Mouse (Mus musculus): ENCODE measurements around the gene Wfdc21. TPM values are rescaled to one million over a fixed set of nuclear protein-coding genes. Genes with fewer than 3 reads are reported as not detected.
A peak's percentile ranks its signal among the peaks of the same experiment; 100 is the strongest.

Gene Wfdc21
- polyA plus RNA-seq, 1 experiment from 2014 or later = 1.4 TPM

DNA sequence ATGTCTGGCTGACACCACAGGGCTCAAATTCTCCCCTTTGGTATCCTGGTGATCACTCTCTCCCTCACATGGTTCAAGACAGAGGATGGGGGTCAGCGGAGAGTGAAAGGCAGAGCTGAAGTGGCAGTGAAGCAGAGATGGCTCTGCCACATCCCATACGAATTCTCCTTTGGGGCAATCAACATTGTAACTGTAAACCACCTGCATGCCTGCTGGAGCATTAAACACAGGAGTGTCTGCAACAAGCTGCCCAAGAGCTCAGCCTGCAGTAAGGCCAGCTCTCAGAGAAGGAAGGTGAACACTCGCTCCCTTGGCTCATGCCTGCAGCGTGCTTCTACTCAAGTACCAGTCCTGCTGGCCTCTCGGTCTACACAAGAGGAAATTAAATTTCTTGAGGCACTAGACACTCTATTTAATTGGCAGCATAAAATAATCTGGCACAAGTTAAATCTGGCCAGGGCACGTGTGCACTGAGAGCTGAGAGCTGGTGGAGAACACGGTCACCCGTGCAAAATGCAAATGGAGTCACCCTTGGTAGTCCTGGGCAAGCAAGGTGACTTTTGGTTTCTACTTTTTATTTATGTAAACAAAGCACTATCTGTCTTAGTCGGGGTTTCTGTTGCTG lies 3.9 kb upstream of the Wfdc21 start:
- no peaks in the 10 kb centered on the region for H3K36me3 ChIP-seq (ENCODE audit: control insufficient read depth, insufficient read depth, low read length)
- no peaks in the 10 kb centered on the region for H3K4me1 ChIP-seq (ENCODE audit: control insufficient read depth, insufficient read depth, low read length)
- 0 out of 2 replicates have a peak, but pooled peaks cover 6% of the 10 kb centered on the region for H3K27me3 ChIP-seq (replicated peaks; ENCODE audit: control insufficient read depth, insufficient read depth, low read length)
- DNase-seq (ENCODE audit: low spot score) = no peak
- no peak for ATAC-seq (ENCODE audit: low read depth)
- H3K9ac ChIP-seq (ENCODE audit: low read depth, low read length) = no peak overlapping the region
- H3K9me3 ChIP-seq (ENCODE audit: control insufficient read depth, low read length) = no peaks in the 10 kb centered on the region
- no peak overlapping the region for H3K4me2 ChIP-seq (ENCODE audit: low read depth, low read length)
- 62% methylated on average over 9 of the region's 9 CpGs for WGBS
- no peak overlapping the region for H3K27ac ChIP-seq (replicated peaks; ENCODE audit: low read depth, low read length)
- H3K4me3 ChIP-seq (ENCODE audit: low read depth, low read length) = no peak overlapping the region

DNA sequence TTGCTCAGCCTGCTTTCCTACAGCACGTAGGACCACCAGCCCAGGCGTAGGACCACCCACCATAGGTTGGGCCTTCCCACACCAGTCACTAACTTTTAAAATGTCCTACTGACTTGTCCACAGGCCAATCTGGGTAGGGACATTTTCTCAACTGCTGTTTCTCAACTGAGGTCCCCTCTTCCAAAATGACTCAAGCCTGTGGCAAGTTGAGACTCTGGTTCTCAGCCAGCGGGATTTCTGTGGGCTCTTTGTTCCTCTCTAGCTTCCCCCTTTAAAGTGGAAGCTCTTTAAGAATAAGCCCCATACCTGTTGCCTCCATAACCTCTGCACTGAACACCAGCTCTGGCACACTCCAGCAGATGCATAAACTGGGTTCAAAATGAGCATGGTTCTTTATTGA lies 3.2 kb upstream of the Wfdc21 start:
- H3K27ac ChIP-seq (replicated peaks; ENCODE audit: low read depth, low read length) = no peak overlapping the region
- DNase-seq (ENCODE audit: low spot score) = no peak
- H3K9me3 ChIP-seq (ENCODE audit: control insufficient read depth, low read length) = no peaks in the 10 kb centered on the region
- WGBS = 66% methylated on average over 3 of the region's 3 CpGs
- H3K36me3 ChIP-seq (ENCODE audit: control insufficient read depth, insufficient read depth, low read length) = no peaks in the 10 kb centered on the region
- no peak overlapping the region for H3K4me3 ChIP-seq (ENCODE audit: low read depth, low read length)
- ATAC-seq (ENCODE audit: low read depth) = no peak
- H3K27me3 ChIP-seq (replicated peaks; ENCODE audit: control insufficient read depth, insufficient read depth, low read length) = 0 out of 2 replicates have a peak, but pooled peaks cover 10% of the 10 kb centered on the region
- no peak overlapping the region for H3K9ac ChIP-seq (ENCODE audit: low read depth, low read length)
- no peaks in the 10 kb centered on the region for H3K4me1 ChIP-seq (ENCODE audit: control insufficient read depth, insufficient read depth, low read length)
- no peak overlapping the region for H3K4me2 ChIP-seq (ENCODE audit: low read depth, low read length)

DNA sequence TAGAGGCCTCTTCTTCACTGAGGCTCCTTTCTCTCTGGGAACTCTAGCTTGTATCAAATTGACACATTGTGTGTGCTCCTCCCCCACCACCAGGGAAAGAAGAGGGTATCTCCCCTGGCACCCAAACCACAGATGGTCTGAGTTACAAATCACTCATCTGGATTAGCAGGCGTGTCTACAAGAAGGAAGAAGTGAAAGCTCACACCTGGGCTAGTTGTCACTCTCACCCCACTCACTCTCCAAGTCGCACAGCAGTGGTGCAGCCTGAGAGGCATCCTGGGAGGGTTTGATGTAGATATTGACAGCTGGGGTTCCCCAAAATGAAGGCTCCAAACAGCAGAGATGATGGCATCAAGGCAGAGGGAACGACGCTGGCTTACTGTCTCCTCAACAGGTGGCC lies 588 bp upstream of the Wfdc21 start:
- ATAC-seq (ENCODE audit: low read depth) = no peak
- no peak overlapping the region for H3K4me3 ChIP-seq (ENCODE audit: low read depth, low read length)
- no peaks in the 10 kb centered on the region for H3K9me3 ChIP-seq (ENCODE audit: control insufficient read depth, low read length)
- no peaks in the 10 kb centered on the region for H3K4me1 ChIP-seq (ENCODE audit: control insufficient read depth, insufficient read depth, low read length)
- no peak overlapping the region for H3K9ac ChIP-seq (ENCODE audit: low read depth, low read length)
- no peak overlapping the region for H3K4me2 ChIP-seq (ENCODE audit: low read depth, low read length)
- no peaks in the 10 kb centered on the region for H3K36me3 ChIP-seq (ENCODE audit: control insufficient read depth, insufficient read depth, low read length)
- H3K27ac ChIP-seq (replicated peaks; ENCODE audit: low read depth, low read length) = no peak overlapping the region
- no peak for DNase-seq (ENCODE audit: low spot score)
- WGBS = 59% methylated on average over 4 of the region's 4 CpGs
- H3K27me3 ChIP-seq (replicated peaks; ENCODE audit: control insufficient read depth, insufficient read depth, low read length) = peaks cover 4% of the 10 kb centered on the region; the same call in 1 of the 2 replicates

DNA sequence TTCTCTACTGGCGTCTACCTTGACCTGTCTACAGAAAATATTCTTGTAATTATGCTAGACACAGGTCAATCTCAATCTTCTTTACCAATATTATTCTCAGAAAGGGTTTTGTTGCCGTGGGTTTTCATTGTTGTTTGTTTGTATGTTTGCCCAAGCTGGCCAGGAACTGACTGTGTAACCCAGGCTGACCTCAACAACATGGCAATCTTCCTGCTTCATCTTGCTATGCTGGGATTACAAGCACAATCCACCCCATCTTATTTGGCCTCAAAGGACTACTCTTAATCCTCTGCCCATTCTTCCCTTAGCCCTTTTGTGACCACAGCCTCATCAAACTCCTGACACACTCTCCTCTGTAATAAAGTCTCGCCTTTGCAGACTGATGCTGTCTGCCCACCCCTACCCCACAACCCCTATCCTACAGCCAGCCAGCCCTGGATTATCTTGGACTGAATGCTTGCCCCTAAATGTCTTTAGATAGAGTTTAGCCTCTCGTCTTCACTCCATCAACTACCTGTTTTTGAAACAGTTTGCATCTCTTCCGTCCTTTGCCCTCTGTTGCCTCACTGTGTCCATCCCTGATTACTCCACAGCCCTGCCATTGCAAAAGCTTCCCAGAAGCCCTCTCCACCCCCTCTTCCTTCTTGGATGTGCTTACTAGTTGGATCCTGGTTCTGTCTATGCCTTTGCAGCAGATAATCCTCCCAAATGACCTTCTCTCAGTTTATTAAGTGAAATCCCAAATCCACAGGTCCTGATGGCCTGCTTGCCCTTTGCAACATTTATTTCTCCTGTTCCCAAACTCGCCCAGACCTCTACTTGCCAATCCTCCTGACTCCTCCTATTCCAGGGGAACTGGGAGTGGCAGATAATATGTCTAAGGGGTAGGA lies 881 bp downstream of the Wfdc21 start:
- Histone ChIP-seq H3K4me1 (ENCODE audit: control insufficient read depth, insufficient read depth, low read length) (no peaks in the 10 kb centered on the region), H3K9me3 (ENCODE audit: control insufficient read depth, low read length) (no peaks in the 10 kb centered on the region), H3K27ac (replicated peaks; ENCODE audit: low read depth, low read length) (no peak overlapping the region), H3K4me2 (ENCODE audit: low read depth, low read length) (no peak overlapping the region), H3K36me3 (ENCODE audit: control insufficient read depth, insufficient read depth, low read length) (no peaks in the 10 kb centered on the region), H3K9ac (ENCODE audit: low read depth, low read length) (no peak overlapping the region), H3K27me3 (replicated peaks; ENCODE audit: control insufficient read depth, insufficient read depth, low read length) (peaks cover 10% of the 10 kb centered on the region), H3K4me3 (ENCODE audit: low read depth, low read length) (no peak overlapping the region)
- ATAC-seq (ENCODE audit: low read depth) = no peak
- 72% methylated on average over 6 of the region's 6 CpGs for WGBS
- no peak for DNase-seq (ENCODE audit: low spot score)

DNA sequence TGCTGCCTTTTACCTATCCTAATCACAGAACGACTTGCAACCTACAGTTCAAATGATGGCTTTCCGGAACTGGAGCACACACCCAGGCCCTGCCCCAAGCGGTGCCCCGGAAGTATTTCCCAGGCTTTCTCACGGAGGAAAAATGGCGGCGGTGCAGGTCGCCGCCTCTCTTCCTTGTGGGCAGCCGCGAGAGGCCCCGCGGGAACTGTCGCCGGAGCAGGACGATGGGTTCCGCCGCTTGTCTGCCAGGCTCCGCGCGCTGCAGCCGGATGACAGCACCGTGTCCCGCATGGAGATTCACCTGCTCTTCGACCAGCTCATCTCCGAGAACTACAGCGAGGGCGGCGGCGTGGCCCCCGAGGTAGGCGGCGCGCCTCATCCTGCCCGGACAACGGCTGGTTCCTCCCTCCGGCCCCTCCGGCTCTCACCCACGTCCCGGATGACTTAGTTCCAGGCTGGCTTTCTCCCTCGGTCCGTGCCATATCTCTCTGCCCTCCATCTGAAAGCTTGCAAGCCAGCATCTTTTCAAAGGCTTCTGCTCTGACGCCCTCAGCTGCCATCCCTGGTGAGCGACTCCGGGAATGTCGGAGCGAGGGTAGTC lies 6.9 kb downstream of the Wfdc21 start, which contains the start of gene Heatr6:
Heatr6 (plus strand) TSS at position 116 of the 601 bp plus-strand sequence.
- peaks cover 11% of the 10 kb centered on the region for H3K4me1 ChIP-seq (ENCODE audit: control insufficient read depth, insufficient read depth, low read length)
- DNase-seq (ENCODE audit: low spot score) (peak; percentile 96), ATAC-seq (ENCODE audit: low read depth) (peak; percentile 96)
- peaks cover 6% of the 10 kb centered on the region for H3K27me3 ChIP-seq (replicated peaks; ENCODE audit: control insufficient read depth, insufficient read depth, low read length)
- no peaks in the 10 kb centered on the region for H3K9me3 ChIP-seq (ENCODE audit: control insufficient read depth, low read length)
- under 1% methylated on average over 29 of the region's 47 CpGs for WGBS
- peaks cover 28% of the 10 kb centered on the region for H3K36me3 ChIP-seq (ENCODE audit: control insufficient read depth, insufficient read depth, low read length)
- peak within 1 kb of the TSS; percentile 82 for H3K27ac ChIP-seq (replicated peaks; ENCODE audit: low read depth, low read length)
- H3K4me2 ChIP-seq (ENCODE audit: low read depth, low read length) = peak within 1 kb of the TSS; percentile 79
- peak within 1 kb of the TSS; percentile 89 for H3K9ac ChIP-seq (ENCODE audit: low read depth, low read length)
- peak within 1 kb of the TSS; percentile 83 for H3K4me3 ChIP-seq (ENCODE audit: low read depth, low read length)

DNA sequence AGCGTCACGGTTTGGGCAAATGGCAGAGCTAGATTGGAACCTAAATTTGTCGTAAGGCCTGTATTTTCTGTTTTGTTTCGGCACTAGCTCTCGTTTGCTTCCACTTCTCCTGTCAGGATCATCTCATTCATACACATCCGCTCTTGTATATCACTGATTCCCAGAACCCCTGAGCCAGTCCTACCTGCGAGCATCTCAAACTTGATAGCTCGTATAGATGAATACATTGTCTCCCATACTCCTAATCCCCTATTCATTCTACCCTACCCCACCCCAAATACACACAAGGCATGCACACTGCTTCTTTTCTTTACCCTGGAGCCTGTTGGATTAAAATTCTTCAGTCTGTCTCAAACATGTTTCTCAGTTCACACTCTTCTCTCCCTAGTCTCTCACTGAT lies 7.5 kb downstream of the Wfdc21 start:
- no peaks in the 10 kb centered on the region for H3K9me3 ChIP-seq (ENCODE audit: control insufficient read depth, low read length)
- peak overlapping the region; percentile 82 for H3K27ac ChIP-seq (replicated peaks; ENCODE audit: low read depth, low read length)
- peaks cover 33% of the 10 kb centered on the region for H3K36me3 ChIP-seq (ENCODE audit: control insufficient read depth, insufficient read depth, low read length)
- peak overlapping the region; percentile 83 for H3K4me3 ChIP-seq (ENCODE audit: low read depth, low read length)
- H3K27me3 ChIP-seq (replicated peaks; ENCODE audit: control insufficient read depth, insufficient read depth, low read length) = peaks cover 6% of the 10 kb centered on the region
- no peak for DNase-seq (ENCODE audit: low spot score)
- H3K9ac ChIP-seq (ENCODE audit: low read depth, low read length) = peak overlapping the region; percentile 89
- 5% methylated on average over 8 of the region's 8 CpGs for WGBS
- H3K4me1 ChIP-seq (ENCODE audit: control insufficient read depth, insufficient read depth, low read length) = peaks cover 11% of the 10 kb centered on the region
- 0 out of 2 replicates have a peak, but pooled peaks have one; percentile 7 for ATAC-seq (ENCODE audit: low read depth)
- peak overlapping the region; percentile 79 for H3K4me2 ChIP-seq (ENCODE audit: low read depth, low read length)

DNA sequence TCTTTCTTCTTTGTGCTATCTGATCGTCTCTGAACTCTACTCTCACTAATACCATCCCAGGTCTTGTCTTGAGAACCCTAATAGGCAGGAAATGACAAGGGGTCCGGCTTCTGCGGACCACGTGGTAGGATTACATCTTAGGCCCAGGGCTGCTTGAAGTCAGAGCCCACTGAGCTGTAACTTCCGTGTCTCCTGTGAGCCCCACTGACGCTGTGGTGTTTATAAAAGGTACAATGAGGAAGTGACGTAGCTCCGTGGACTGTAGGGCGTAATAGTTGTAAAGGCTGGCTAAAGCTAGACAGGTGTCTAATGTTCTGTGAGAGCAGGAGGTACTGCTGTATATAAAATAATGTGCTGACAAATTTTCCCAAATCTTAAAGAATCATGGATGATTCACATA lies 20.6 kb downstream of the Wfdc21 start:
- Histone ChIP-seq H3K4me3 (ENCODE audit: low read depth, low read length) (no peak overlapping the region), H3K4me1 (ENCODE audit: control insufficient read depth, insufficient read depth, low read length) (no peaks in the 10 kb centered on the region), H3K9me3 (ENCODE audit: control insufficient read depth, low read length) (no peaks in the 10 kb centered on the region), H3K27me3 (replicated peaks; ENCODE audit: control insufficient read depth, insufficient read depth, low read length) (no peaks in the 10 kb centered on the region), H3K36me3 (ENCODE audit: control insufficient read depth, insufficient read depth, low read length) (peaks cover 86% of the 10 kb centered on the region), H3K9ac (ENCODE audit: low read depth, low read length) (no peak overlapping the region), H3K4me2 (ENCODE audit: low read depth, low read length) (no peak overlapping the region), H3K27ac (replicated peaks; ENCODE audit: low read depth, low read length) (no peak overlapping the region)
- DNase-seq (ENCODE audit: low spot score) (no peak), ATAC-seq (ENCODE audit: low read depth) (no peak)
- WGBS = 88% methylated on average over 9 of the region's 9 CpGs

DNA sequence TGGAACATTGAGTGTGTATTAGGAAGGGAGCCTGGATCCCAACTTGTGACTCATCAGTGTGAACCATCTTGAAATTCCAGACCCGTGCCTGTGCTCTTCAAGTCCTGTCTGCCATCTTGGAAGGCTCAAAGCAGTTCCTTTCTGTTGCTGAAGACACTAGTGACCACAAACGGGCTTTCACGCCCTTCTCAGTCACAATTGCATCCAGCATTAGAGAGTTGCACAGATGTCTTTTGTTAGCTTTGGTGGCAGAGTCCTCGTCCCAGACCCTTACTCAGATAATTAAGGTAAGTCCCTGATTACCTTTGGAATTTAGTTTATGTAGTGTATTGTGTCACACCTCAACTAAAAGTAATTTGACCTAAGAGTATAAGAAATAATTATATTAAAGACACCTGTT lies 22.2 kb downstream of the Wfdc21 start:
- ATAC-seq (ENCODE audit: low read depth) = no peak
- Histone ChIP-seq H3K4me3 (ENCODE audit: low read depth, low read length) (no peak overlapping the region), H3K27ac (replicated peaks; ENCODE audit: low read depth, low read length) (no peak overlapping the region), H3K4me2 (ENCODE audit: low read depth, low read length) (no peak overlapping the region), H3K36me3 (ENCODE audit: control insufficient read depth, insufficient read depth, low read length) (peaks cover 86% of the 10 kb centered on the region), H3K4me1 (ENCODE audit: control insufficient read depth, insufficient read depth, low read length) (no peaks in the 10 kb centered on the region), H3K9me3 (ENCODE audit: control insufficient read depth, low read length) (no peaks in the 10 kb centered on the region), H3K27me3 (replicated peaks; ENCODE audit: control insufficient read depth, insufficient read depth, low read length) (no peaks in the 10 kb centered on the region), H3K9ac (ENCODE audit: low read depth, low read length) (no peak overlapping the region)
- 88% methylated on average over 4 of the region's 4 CpGs for WGBS
- DNase-seq (ENCODE audit: low spot score) = no peak
